Mouse (Mus musculus): Measurements from ENCODE around the gene Kank3. TPM values are rescaled to one million over a fixed set of nuclear protein-coding genes. Genes with fewer than 3 reads are reported as not detected.

Kank3 gene
- polyA plus RNA-seq, 1 experiment from 2014 or later, result 17.1 TPM

DNA sequence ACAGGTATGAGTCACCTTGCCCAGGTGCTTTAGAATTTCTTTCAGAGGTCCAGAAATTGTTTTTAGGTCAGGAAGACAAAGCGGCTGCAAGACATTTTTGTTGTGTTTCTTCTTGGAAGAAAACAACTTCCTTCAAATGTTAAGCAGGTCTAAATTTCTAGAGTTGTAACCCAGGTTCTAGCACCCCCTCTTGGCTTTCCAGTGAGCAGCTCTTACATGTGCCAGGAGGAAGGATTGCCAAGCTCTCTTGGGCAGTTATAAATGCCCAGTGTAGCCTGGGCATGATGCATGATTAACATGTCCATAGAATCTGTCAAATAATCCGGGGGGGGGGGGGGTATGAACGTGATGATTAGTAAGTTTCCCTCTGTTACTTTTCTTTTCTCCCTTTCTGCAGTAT lies 12.0 kb upstream of the Kank3 start:
- Histone ChIP-seq H3K4me1 (replicated peaks; ENCODE audit: control insufficient read depth, insufficient read depth) (no peaks in the 10 kb centered on the region), H3K9me3 (ENCODE audit: control insufficient read depth, low read length) (no peaks in the 10 kb centered on the region), H3K4me2 (replicated peaks; ENCODE audit: low read depth) (no peak overlapping the region), H3K27me3 (ENCODE audit: control insufficient read depth, insufficient read depth, low read length) (no peaks in the 10 kb centered on the region), H3K27ac (replicated peaks) (no peak overlapping the region), H3K9ac (ENCODE audit: low read length) (no peak overlapping the region), H3K4me3 (ENCODE audit: low read depth, low read length) (no peak overlapping the region), H3K36me3 (ENCODE audit: control insufficient read depth, insufficient read depth, low read length) (no peaks in the 10 kb centered on the region)
- ATAC-seq (ENCODE audit: low FRiP score, low TSS enrichment) (no peak), DNase-seq (ENCODE audit: low spot score) (no peak)
- 52% methylated on average over 3 of the region's 3 CpGs for WGBS
- no peak for TF ChIP-seq EP300 (optimal IDR thresholded peaks at IDR 0.05)
- TF ChIP-seq CTCF (IDR thresholded peaks at IDR 0.05; ENCODE audit: low read depth), result peak; percentile 72

DNA sequence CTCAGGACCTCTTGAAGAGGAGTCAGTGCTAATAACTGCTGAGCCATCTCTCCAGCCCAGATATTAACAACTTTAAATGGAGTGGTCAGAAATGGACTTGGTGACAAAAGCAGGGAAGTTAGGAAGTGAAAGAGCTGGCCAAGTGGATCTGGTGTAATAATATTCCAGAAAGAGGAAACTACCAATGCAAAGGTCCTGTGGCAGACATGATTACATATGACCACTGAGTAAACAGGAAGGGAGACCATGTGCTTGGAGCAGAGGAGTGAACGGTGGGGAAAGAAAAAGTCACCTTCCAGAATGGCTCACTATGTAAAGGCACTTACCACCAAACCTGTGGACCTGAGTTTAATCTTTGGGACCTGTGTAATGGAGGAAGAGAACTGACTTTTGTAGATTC lies 11.0 kb upstream of the Kank3 start:
- H3K4me3 ChIP-seq (ENCODE audit: low read depth, low read length), result no peak overlapping the region
- WGBS, result 42% methylated on average over 1 of the region's 1 CpGs
- no peak overlapping the region for H3K9ac ChIP-seq (ENCODE audit: low read length)
- no peaks in the 10 kb centered on the region for H3K9me3 ChIP-seq (ENCODE audit: control insufficient read depth, low read length)
- DNase-seq (ENCODE audit: low spot score) (no peak), ATAC-seq (ENCODE audit: low FRiP score, low TSS enrichment) (no peak)
- H3K27ac ChIP-seq (replicated peaks), result no peak overlapping the region
- H3K27me3 ChIP-seq (ENCODE audit: control insufficient read depth, insufficient read depth, low read length), result no peaks in the 10 kb centered on the region
- no peak overlapping the region for H3K4me2 ChIP-seq (replicated peaks; ENCODE audit: low read depth)
- H3K36me3 ChIP-seq (ENCODE audit: control insufficient read depth, insufficient read depth, low read length), result no peaks in the 10 kb centered on the region
- H3K4me1 ChIP-seq (replicated peaks; ENCODE audit: control insufficient read depth, insufficient read depth), result no peaks in the 10 kb centered on the region
- TF ChIP-seq EP300 (optimal IDR thresholded peaks at IDR 0.05) (no peak), CTCF (IDR thresholded peaks at IDR 0.05; ENCODE audit: low read depth) (no peak)

DNA sequence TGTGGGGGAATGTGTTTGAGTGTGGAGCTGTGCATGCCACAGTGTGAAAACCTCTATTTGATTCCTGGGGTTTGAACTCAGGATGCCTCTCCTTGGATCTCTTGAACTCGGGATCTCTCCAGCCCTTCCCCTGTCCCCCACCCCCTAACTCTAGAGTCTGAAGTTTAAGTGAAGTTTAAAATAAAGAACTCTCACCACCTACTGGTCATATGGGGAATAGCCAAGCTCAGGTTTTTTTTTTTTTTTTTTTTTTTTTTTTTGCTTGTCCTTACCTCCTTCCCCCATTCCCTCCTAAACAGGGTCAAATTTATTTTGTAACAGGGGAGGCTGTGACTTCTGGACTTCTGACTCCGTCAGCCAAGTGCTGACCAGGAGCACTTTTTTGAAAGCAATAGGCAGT lies 8.1 kb upstream of the Kank3 start:
- H3K4me1 ChIP-seq (replicated peaks; ENCODE audit: control insufficient read depth, insufficient read depth), result no peaks in the 10 kb centered on the region
- no peak overlapping the region for H3K27ac ChIP-seq (replicated peaks)
- H3K9me3 ChIP-seq (ENCODE audit: control insufficient read depth, low read length), result no peaks in the 10 kb centered on the region
- no peak for TF ChIP-seq EP300 (optimal IDR thresholded peaks at IDR 0.05)
- peak; percentile 75 for TF ChIP-seq CTCF (IDR thresholded peaks at IDR 0.05; ENCODE audit: low read depth)
- no peak for DNase-seq (ENCODE audit: low spot score)
- no peak overlapping the region for H3K4me2 ChIP-seq (replicated peaks; ENCODE audit: low read depth)
- no peak for ATAC-seq (ENCODE audit: low FRiP score, low TSS enrichment)
- no peaks in the 10 kb centered on the region for H3K27me3 ChIP-seq (ENCODE audit: control insufficient read depth, insufficient read depth, low read length)
- H3K4me3 ChIP-seq (ENCODE audit: low read depth, low read length), result no peak overlapping the region
- 2% methylated on average over 2 of the region's 2 CpGs for WGBS
- H3K9ac ChIP-seq (ENCODE audit: low read length), result no peak overlapping the region
- no peaks in the 10 kb centered on the region for H3K36me3 ChIP-seq (ENCODE audit: control insufficient read depth, insufficient read depth, low read length)

DNA sequence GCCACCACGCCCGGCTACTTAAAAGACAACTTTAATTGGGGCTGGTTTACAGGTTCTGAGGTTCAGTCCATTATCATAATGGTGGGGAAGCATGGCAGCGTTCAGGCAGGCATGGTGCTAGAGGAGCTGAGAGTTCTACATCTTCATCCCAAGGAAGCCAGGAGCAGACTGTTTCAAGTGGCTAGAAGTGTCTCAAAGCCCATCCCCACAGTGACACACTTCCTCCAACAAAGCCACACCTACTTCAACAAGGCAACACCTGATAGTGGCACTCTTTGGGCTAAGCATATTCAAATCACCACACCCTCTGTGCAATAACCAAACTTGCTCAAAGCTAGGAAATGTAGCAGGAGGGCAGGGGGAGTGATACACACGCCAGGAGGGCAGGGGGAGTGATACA lies 6.1 kb upstream of the Kank3 start:
- no peaks in the 10 kb centered on the region for H3K27me3 ChIP-seq (ENCODE audit: control insufficient read depth, insufficient read depth, low read length)
- H3K36me3 ChIP-seq (ENCODE audit: control insufficient read depth, insufficient read depth, low read length), result no peaks in the 10 kb centered on the region
- no peak for ATAC-seq (ENCODE audit: low FRiP score, low TSS enrichment)
- TF ChIP-seq CTCF (IDR thresholded peaks at IDR 0.05; ENCODE audit: low read depth) (no peak), EP300 (optimal IDR thresholded peaks at IDR 0.05) (no peak)
- H3K4me2 ChIP-seq (replicated peaks; ENCODE audit: low read depth), result no peak overlapping the region
- H3K4me3 ChIP-seq (ENCODE audit: low read depth, low read length), result no peak overlapping the region
- H3K9me3 ChIP-seq (ENCODE audit: control insufficient read depth, low read length), result no peaks in the 10 kb centered on the region
- no peak for DNase-seq (ENCODE audit: low spot score)
- no peak overlapping the region for H3K27ac ChIP-seq (replicated peaks)
- H3K4me1 ChIP-seq (replicated peaks; ENCODE audit: control insufficient read depth, insufficient read depth), result no peaks in the 10 kb centered on the region
- 51% methylated on average over 4 of the region's 4 CpGs for WGBS
- H3K9ac ChIP-seq (ENCODE audit: low read length), result no peak overlapping the region

GRCm38 (mm10) chr17:33804745-33805144 lies 5.6 kb upstream of the Kank3 start:
- Histone ChIP-seq H3K4me1 (replicated peaks; ENCODE audit: control insufficient read depth, insufficient read depth) (no peaks in the 10 kb centered on the region), H3K4me3 (ENCODE audit: low read depth, low read length) (no peak overlapping the region), H3K4me2 (replicated peaks; ENCODE audit: low read depth) (no peak overlapping the region), H3K36me3 (ENCODE audit: control insufficient read depth, insufficient read depth, low read length) (no peaks in the 10 kb centered on the region), H3K27ac (replicated peaks) (no peak overlapping the region), H3K27me3 (ENCODE audit: control insufficient read depth, insufficient read depth, low read length) (no peaks in the 10 kb centered on the region), H3K9me3 (ENCODE audit: control insufficient read depth, low read length) (no peaks in the 10 kb centered on the region), H3K9ac (ENCODE audit: low read length) (peak overlapping the region; percentile 23; the same call in 1 of the 2 replicates)
- DNase-seq (ENCODE audit: low spot score), result no peak
- 42% methylated on average over 1 of the region's 1 CpGs for WGBS
- ATAC-seq (ENCODE audit: low FRiP score, low TSS enrichment), result no peak
- TF ChIP-seq CTCF (IDR thresholded peaks at IDR 0.05; ENCODE audit: low read depth) (no peak), EP300 (optimal IDR thresholded peaks at IDR 0.05) (no peak)

DNA sequence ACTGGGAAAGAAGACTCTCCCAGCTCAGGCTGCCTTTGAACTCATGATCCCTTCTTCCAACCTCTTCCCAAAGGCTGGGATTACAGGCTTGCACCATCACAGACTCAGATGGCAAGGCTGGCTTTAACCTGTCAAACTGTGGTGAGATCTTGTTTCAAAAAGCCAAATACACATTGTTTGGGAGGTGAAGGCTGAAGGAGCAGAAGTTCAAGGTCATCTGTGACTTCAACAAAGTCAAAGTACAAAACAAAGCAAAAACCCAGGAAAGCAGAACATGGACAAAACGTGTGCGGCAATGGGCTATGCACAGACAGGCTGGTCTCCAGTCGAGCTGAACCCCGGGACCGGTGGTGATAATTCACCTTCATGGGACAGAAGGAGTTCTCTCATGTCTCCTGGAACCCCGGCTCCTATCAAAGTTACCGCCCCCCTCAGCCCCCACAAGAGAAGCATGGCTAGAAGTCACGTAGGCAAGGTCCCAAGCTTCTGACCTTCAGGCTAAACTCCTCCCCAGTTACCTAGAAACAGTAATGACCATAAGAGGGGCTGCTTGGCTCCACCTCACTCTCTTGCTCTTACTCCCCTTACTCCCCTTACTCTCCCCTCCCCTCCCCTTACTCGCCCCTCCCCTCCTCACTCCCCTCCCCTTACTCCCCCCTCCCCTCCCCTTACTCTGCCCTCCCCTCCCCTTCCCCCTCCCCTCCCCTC lies 3.0 kb upstream of the Kank3 start:
- no peak overlapping the region for H3K9ac ChIP-seq (ENCODE audit: low read length)
- H3K4me2 ChIP-seq (replicated peaks; ENCODE audit: low read depth), result no peak overlapping the region
- ATAC-seq (ENCODE audit: low FRiP score, low TSS enrichment), result no peak
- DNase-seq (ENCODE audit: low spot score), result no peak
- H3K4me3 ChIP-seq (ENCODE audit: low read depth, low read length), result no peak overlapping the region
- H3K36me3 ChIP-seq (ENCODE audit: control insufficient read depth, insufficient read depth, low read length), result no peaks in the 10 kb centered on the region
- TF ChIP-seq EP300 (optimal IDR thresholded peaks at IDR 0.05), result no peak
- no peak for TF ChIP-seq CTCF (IDR thresholded peaks at IDR 0.05; ENCODE audit: low read depth)
- H3K4me1 ChIP-seq (replicated peaks; ENCODE audit: control insufficient read depth, insufficient read depth), result no peaks in the 10 kb centered on the region
- H3K27ac ChIP-seq (replicated peaks), result no peak overlapping the region
- WGBS, result 52% methylated on average over 9 of the region's 9 CpGs
- no peaks in the 10 kb centered on the region for H3K9me3 ChIP-seq (ENCODE audit: control insufficient read depth, low read length)
- H3K27me3 ChIP-seq (ENCODE audit: control insufficient read depth, insufficient read depth, low read length), result no peaks in the 10 kb centered on the region
